In genomic region chr11:80089817-80090214, GRCm38 (mm10) we compare ENCODE assay signal across 8 mouse cellular contexts. TPM values are rescaled to one million over a fixed set of nuclear protein-coding genes. Genes with fewer than 3 reads are reported as not detected.
DNase-seq lines count a peak whose midpoint lies in the region; ATAC-seq and TF ChIP-seq lines count a peak whose summit lies in the region.

No protein-coding gene starts in this region.

- H3K4me1 ChIP-seq in heart, embryonic 12.5 days (replicated peaks): peaks cover 14% of the 10 kb centered on the region; the same call in 1 of the 2 replicates
- peaks cover 0 to 3% of the 10 kb centered on the region in 2 experiments; a peak in 1 of 4 replicates for H3K4me1 ChIP-seq in ES-E14 (ENCODE audit: control insufficient read depth in 2 of 2, insufficient read depth in 2 of 2, low read length in 2 of 2, poor library complexity in 1 of 2)
- peaks cover 21% of the 10 kb centered on the region for H3K4me1 ChIP-seq in liver, postnatal 0 days (ENCODE audit: insufficient read depth)

- H3K9me3 ChIP-seq in heart, embryonic 12.5 days (replicated peaks): no peaks in the 10 kb centered on the region
- H3K9me3 ChIP-seq in ES-E14 (ENCODE audit: control insufficient read depth, insufficient read depth, low read depth, low read length): no peaks in the 10 kb centered on the region
- H3K9me3 ChIP-seq in liver, postnatal 0 days (ENCODE audit: low read length): no peaks in the 10 kb centered on the region

- under 1% methylated on average over 14 of the region's 14 CpGs for whole genome bisulfite sequencing in heart, embryonic 12.5 days
- 0% methylated on average over 14 of the region's 14 CpGs for WGBS in liver, postnatal 0 days (ENCODE audit: insufficient replicate concordance)

- peak overlapping the region; percentile 91 for H3K9ac ChIP-seq in heart, embryonic 12.5 days
- peak overlapping the region; percentile 97 for H3K9ac ChIP-seq in ES-E14 (ENCODE audit: insufficient read depth, low read depth, low read length, poor library complexity, severe bottlenecking)
- H3K9ac ChIP-seq in liver, postnatal 0 days (replicated peaks): peak overlapping the region; percentile 96

- intact Hi-C loops in heart, postnatal 14 days (cut with DNase I): loop anchor here (5.0 to 10.0 kb wide), 3 partner anchors 48 to 95 kb away; partner anchors contain the start of genes Rnf135 and Tefm

- no peak for TF ChIP-seq EP300 in liver, postnatal 0 days (IDR thresholded peaks at IDR 0.05; ENCODE audit: low read depth)

- H3K27ac ChIP-seq in heart, embryonic 12.5 days (ENCODE audit: poor library complexity, severe bottlenecking): peak overlapping the region; percentile 12; the same call in 1 of the 2 replicates
- H3K27ac ChIP-seq in ES-E14 (ENCODE audit: insufficient read depth, low read depth, low read length, poor library complexity, severe bottlenecking): 0 out of 2 replicates have a peak overlapping the region, but pooled peaks have one; percentile 63
- H3K27ac ChIP-seq in liver, postnatal 0 days (ENCODE audit: low read depth): peak overlapping the region; percentile 78

- in situ Hi-C loops in ES-E14 (cut with MboI; ENCODE audit: low sequenced_read_pairs in 2 of 2, unreplicated experiment in 2 of 2): no loop called here

- DNase-seq in heart, postnatal 14 days: no peak
- DNase-seq in ES-E14 (ENCODE audit: low read depth, low spot score): no peak
- DNase-seq in liver, postnatal 0 days: no peak
- no peak for DNase-seq in urinary bladder, postnatal 25 days (ENCODE audit: low spot score)
- DNase-seq in urinary bladder, adult 2 months (ENCODE audit: low spot score): no peak
- DNase-seq in right cerebral cortex, postnatal 4 days: no peak

- peak overlapping the region; percentile 94 for H3K4me2 ChIP-seq in heart, embryonic 12.5 days
- H3K4me2 ChIP-seq in liver, postnatal 0 days (ENCODE audit: low read depth, low read length): peak overlapping the region; percentile 83

- no peak for ATAC-seq in heart, embryonic 12.5 days (ENCODE audit: insufficient number of reproducible peaks, low FRiP score)
- ATAC-seq in granulocyte monocyte progenitor cell, adult 5-6 weeks (replicated peaks; ENCODE audit: poor library complexity, severe bottlenecking): peak; percentile 19; the same call in 1 of the 2 replicates
- ATAC-seq in liver, postnatal 0 days: no peak

- no peak for TF ChIP-seq CTCF in liver, postnatal 0 days (IDR thresholded peaks at IDR 0.05; ENCODE audit: low read depth)

- H3K36me3 ChIP-seq in heart, embryonic 12.5 days: 0 out of 2 replicates have a peak, but pooled peaks cover 3% of the 10 kb centered on the region
- H3K36me3 ChIP-seq in ES-E14 (ENCODE audit: control insufficient read depth, insufficient read depth, low read length, poor library complexity, severe bottlenecking): no peaks in the 10 kb centered on the region; the same call in 1 of the 2 replicates
- peaks cover 6% of the 10 kb centered on the region; the same call in 1 of the 2 replicates for H3K36me3 ChIP-seq in liver, postnatal 0 days (replicated peaks; ENCODE audit: insufficient read depth, low read length)

- H3K27me3 ChIP-seq in heart, embryonic 12.5 days (replicated peaks): no peaks in the 10 kb centered on the region
- no peaks in the 10 kb centered on the region for H3K27me3 ChIP-seq in liver, postnatal 0 days (ENCODE audit: insufficient read depth, low read length)

- peak overlapping the region; percentile 84 for H3K4me3 ChIP-seq in heart, embryonic 12.5 days
- peak overlapping the region; percentile 92 to 93 for H3K4me3 ChIP-seq in ES-E14 (ENCODE audit: insufficient read depth in 1 of 2, low read depth in 1 of 2, low read length in 2 of 2, poor library complexity in 1 of 2, severe bottlenecking in 1 of 2)
- H3K4me3 ChIP-seq in liver, postnatal 0 days (ENCODE audit: low read depth, low read length): peak overlapping the region; percentile 93

TF ChIP-seq in ES-E14, 5 proteins besides CTCF, POLR2A, EP300 and RAD21:
- TF ChIP-seq HCFC1 (IDR thresholded peaks at IDR 0.05; ENCODE audit: borderline replicate concordance, insufficient read depth, low read length) (no peak), ZNF384 (IDR thresholded peaks at IDR 0.05; ENCODE audit: low read depth, low read length) (no peak), CHD2 (IDR thresholded peaks at IDR 0.05; ENCODE audit: low read depth, low read length) (no peak), MAFK (IDR thresholded peaks at IDR 0.05; ENCODE audit: insufficient read depth, low read depth, low read length) (no peak), ZC3H11A (IDR thresholded peaks at IDR 0.05; ENCODE audit: borderline replicate concordance, low read depth, low read length) (no peak)
TF ChIP-seq in ES-E14: peak in this region for 0.

RNA-seq across cellular contexts. Expression of gene Atad5, which starts 0.6 kb away (rescaled TPM):
- 6.9 and 8.3 TPM in 2 replicates for polyA plus RNA-seq in heart, embryonic 12.5 days (2016; fragmentation: Nextera tagmentation; extraction: Ambion mirVana)
- 1 to 10 TPM; 1.8 to 2.0 TPM for total RNA-seq in heart, postnatal 14 days (2021)
- 18.1 and 23.6 TPM in 2 replicates for total RNA-seq in ES-E14 (2012; rRNA removed)
- total RNA-seq in granulocyte monocyte progenitor cell, adult 5-6 weeks (2014; fragmentation: Nextera tagmentation): 29.5 and 45.3 TPM in 2 replicates
- 34.5 and 37.3 TPM in 2 replicates for total RNA-seq in granulocyte monocyte progenitor cell, adult 5-6 weeks (2017)
- 3.7 and 4.9 TPM in 2 replicates for polyA plus RNA-seq in liver, postnatal 0 days (2015; fragmentation: Nextera tagmentation; extraction: Ambion mirVana)
- polyA plus RNA-seq in urinary bladder, adult 2 months (2012; rRNA removed): 2.3 and 2.4 TPM in 2 replicates

RNA-seq across cellular contexts. Expression of gene Crlf3, which starts 9.0 kb away (rescaled TPM):
- 40.1 and 43.5 TPM in 2 replicates for polyA plus RNA-seq in heart, embryonic 12.5 days (2016; fragmentation: Nextera tagmentation; extraction: Ambion mirVana)
- 10 to 100 TPM; 16.1 to 16.9 TPM for total RNA-seq in heart, postnatal 14 days (2021)
- 55.3 and 57.3 TPM in 2 replicates for total RNA-seq in ES-E14 (2012; rRNA removed)
- total RNA-seq in granulocyte monocyte progenitor cell, adult 5-6 weeks (2014; fragmentation: Nextera tagmentation): 85.9 and 104 TPM in 2 replicates
- total RNA-seq in granulocyte monocyte progenitor cell, adult 5-6 weeks (2017): 95.3 and 97.5 TPM in 2 replicates
- polyA plus RNA-seq in liver, postnatal 0 days (2015; fragmentation: Nextera tagmentation; extraction: Ambion mirVana): 45.7 and 47.8 TPM in 2 replicates
- 17.5 and 17.7 TPM in 2 replicates for polyA plus RNA-seq in urinary bladder, adult 2 months (2012; rRNA removed)

RNA-seq across cellular contexts. Expression of gene Tefm, which starts 52.2 kb away (rescaled TPM):
- polyA plus RNA-seq in heart, embryonic 12.5 days (2016; fragmentation: Nextera tagmentation; extraction: Ambion mirVana): 27.0 and 27.2 TPM in 2 replicates
- total RNA-seq in heart, postnatal 14 days (2021): 10 to 100 TPM; 24.4 to 24.8 TPM
- 31.1 and 33.3 TPM in 2 replicates for total RNA-seq in ES-E14 (2012; rRNA removed)
- total RNA-seq in granulocyte monocyte progenitor cell, adult 5-6 weeks (2014; fragmentation: Nextera tagmentation): 23.9 and 27.3 TPM in 2 replicates
- 23.1 and 23.8 TPM in 2 replicates for total RNA-seq in granulocyte monocyte progenitor cell, adult 5-6 weeks (2017)
- 17.1 and 18.0 TPM in 2 replicates for polyA plus RNA-seq in liver, postnatal 0 days (2015; fragmentation: Nextera tagmentation; extraction: Ambion mirVana)
- polyA plus RNA-seq in urinary bladder, adult 2 months (2012; rRNA removed): 11.4 and 13.6 TPM in 2 replicates

Comparison
In these comparisons a context has a peak if more than half of its experiments do, and no peak if none do; other contexts are left out.
1. H3K27ac ChIP-seq: peak in every context shown above with its lines; median percentile 78 in liver, postnatal 0 days; 63 in ES-E14; 12 in heart, embryonic 12.5 days.